Mouse (Mus musculus): ENCODE data around the gene Bcl2l2. TPM values are rescaled to one million over a fixed set of nuclear protein-coding genes. Genes with fewer than 3 reads are reported as not detected.

Bcl2l2 gene
- total RNA-seq, 2 experiments from 2014 or later = 131 to 145 TPM

DNA sequence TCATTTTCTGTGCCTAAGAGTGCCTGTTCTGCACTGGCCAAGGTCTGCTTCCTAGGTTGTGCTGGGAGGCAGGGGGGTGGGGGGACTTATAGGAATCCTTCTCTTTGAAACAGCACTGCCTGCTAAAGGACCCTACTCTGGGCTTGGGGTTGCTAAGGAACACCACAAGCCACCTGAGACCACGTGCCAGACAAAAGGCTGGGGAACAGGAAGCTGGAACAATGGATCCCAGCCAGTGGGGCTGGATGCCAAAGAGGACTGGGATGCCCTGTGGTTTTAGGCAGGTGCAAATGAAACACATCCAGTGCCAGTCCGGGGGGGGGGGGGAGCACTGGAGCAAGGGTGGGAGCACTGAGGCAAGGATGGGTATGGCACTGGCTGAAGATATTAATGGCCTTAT is 47.3 kb downstream of the Bcl2l2 start:
- intact Hi-C loops (cut with DNase I) = no loop called here

DNA sequence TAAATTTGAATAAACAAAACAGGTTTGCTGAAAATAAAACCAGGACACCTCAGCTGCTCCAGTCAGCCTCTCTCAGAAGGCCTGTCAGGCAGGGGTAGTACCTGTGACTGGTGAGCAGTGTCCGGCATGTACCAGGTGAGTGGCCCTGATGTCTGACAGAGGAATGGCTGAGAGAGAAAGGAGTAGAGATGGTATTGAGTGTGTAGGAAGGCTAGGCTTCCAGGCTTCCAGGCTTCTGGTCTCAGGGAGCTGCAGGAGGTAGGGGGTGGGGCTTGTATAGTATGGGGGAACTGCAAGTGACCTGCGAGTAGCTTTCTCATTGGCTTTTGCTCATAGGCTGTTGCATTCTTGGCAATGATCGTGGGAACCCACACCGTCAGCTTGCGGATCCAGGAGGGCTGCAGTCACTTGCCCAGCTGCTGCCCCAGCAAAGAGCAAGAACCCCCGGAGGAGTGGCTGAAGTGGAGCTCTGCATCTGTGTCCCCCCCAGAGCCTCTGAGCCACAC is 49.5 kb downstream of the Bcl2l2 start, which contains the start of gene Il25:
Il25 (plus strand) TSS at position 51 of the 506 bp plus-strand sequence.
- no peak for DNase-seq (ENCODE audit: low spot score in 2 of 2)
- intact Hi-C loops (cut with DNase I) = no loop called here

More for the DNA sequence above, 47.3 kb downstream of the Bcl2l2 start:
- no peak for DNase-seq (ENCODE audit: low spot score in 2 of 2)

DNA sequence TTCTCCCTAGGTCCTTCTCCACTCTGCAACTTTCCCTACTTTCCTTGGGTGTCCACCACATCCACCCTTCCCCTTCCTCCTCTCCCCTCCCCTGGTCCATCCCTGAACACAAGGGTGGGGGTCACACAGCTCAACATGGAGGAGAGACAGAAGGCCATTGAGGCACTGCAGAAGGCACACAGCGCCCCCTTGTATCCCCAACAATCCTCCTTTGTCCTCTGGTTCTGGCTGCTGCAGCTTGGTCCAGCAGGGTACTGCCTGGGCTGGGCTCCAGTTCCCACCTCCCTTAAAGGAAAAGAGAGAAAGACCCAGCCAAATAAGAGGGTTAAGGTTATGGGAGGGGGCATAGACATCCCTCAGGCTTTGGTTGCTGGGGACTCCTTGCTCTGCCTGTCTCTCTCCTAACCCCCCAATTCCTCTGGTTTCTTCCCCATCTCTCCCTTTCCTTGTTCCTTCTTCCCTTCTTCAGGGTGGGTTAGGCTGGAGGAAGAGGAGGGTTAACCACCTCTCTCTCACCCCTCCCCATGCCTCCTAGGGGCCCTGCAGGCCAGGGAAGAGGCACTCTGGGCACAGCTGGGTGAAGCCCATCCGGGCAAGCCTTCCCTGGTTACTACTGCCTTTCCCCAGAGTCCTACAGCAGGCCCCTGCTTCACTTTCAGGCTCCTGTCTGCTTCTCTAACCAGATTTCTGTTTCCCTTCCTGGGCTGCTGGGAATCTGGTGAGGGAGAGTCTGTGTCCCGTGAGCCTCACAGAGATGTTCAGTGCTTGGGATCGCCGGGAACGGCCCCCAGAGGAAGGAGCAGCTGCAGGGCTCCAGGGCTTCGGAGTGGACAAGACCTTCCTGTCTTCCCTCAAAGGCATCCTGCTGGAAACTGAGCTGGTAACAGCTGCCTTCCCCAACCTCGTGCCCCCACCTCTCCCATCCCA is 53.0 kb downstream of the Bcl2l2 start, which contains the start of gene Cmtm5:
Cmtm5 (plus strand) TSS at position 358 of the 927 bp plus-strand sequence.
- peak; percentile 41 to 53 for DNase-seq (ENCODE audit: low spot score in 2 of 2)
- intact Hi-C loops (cut with DNase I) = no loop called here

DNA sequence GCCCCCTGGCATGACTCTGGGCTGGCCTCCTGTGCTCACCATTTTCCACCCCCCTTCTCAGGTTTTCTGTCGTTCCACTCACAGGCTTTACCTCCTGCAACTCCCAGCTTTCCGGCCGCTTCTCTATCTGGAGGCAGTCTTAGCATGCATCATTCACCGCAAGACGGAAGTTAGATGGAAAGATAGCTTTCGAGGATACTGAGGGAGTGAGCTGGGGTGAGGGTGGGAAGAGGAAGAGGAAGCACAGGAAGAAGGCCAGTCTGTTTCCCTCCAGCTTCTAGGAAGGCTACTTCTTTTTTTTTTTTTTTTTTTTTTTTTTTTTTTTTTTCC is 53.6 kb downstream of the Bcl2l2 start:
- intact Hi-C loops (cut with DNase I) = no loop called here
- DNase-seq (ENCODE audit: low spot score in 2 of 2) = no peak

DNA sequence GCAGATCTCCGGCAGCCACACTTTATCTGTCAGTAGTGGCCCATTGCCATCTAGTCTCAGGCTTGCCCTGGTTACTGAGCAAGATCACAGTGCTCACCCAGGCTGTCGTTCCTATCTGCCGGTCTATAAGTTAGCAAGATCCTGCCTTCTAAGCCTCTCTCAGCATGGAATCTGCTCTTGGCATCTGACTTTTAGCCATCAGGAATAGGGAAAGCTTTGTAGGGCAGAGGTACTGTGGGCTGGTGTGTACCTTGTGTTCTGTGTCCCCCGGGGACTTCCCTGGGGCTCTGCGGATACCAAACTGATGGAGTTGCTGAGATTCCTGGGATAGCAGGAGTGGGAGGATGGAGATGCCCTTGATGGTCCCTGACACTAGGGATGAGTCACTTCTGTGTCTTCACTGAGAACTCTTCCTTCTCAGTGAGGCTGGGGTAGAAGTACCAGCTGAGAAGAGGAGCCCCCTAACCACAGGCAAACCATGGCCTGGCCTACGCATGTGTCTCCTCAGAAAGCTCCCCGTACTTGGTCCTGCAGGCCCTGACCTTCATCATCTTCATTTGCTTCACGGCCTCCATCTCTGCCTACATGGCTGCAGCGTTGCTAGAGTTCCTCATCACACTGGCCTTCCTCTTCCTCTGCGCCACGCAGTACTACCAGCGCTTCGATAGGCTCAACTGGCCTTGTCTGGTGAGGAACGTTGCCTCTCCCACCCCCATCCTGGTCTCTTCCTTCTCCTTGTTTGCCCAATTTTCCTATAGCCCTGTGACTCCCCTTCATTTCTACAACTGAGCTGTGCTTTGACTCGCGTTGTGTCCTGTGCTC is 54.4 kb downstream of the Bcl2l2 start:
- intact Hi-C loops (cut with DNase I) = loop anchor here (2.0 kb wide), 1 partner anchor 37 kb away; no protein-coding TSS in a partner anchor

More for the DNA sequence above, 54.4 kb downstream of the Bcl2l2 start:
- DNase-seq (ENCODE audit: low spot score in 2 of 2) = no peak

Other genes with a start within 250 kb of the Bcl2l2 start
- gene Gm17606, start 242.4 kb upstream of the Bcl2l2 start, total RNA-seq (2021) = not detected
- gene Cdh24, start 242.0 kb upstream of the Bcl2l2 start, total RNA-seq (2021) = 1 to 10 TPM; 7.0 to 9.6 TPM
- gene 1700123O20Rik, start 197.2 kb upstream of the Bcl2l2 start, total RNA-seq (2021) = 10 to 100 TPM; 22.6 to 23.1 TPM
- gene Acin1, start 196.4 kb upstream of the Bcl2l2 start, total RNA-seq (2021) = 100 to 1,000 TPM; 126 to 237 TPM
- not detected for gene Gm29776, start 184.5 kb upstream of the Bcl2l2 start, total RNA-seq (2021)
- not detected for gene Cebpe, start 171.2 kb upstream of the Bcl2l2 start, total RNA-seq (2021)
- gene Slc7a8, start 101.4 kb upstream of the Bcl2l2 start, total RNA-seq (2021) = 10 to 100 TPM; 54.7 to 64.8 TPM
- not detected for gene Rnf212b, start 69.2 kb upstream of the Bcl2l2 start, total RNA-seq (2021)
- gene Homez, start 12.4 kb upstream of the Bcl2l2 start, total RNA-seq (2021) = 10 to 100 TPM; 15.9 to 22.1 TPM
- gene Ppp1r3e, start 5.8 kb upstream of the Bcl2l2 start, total RNA-seq (2021) = 10 to 100 TPM; 15.2 to 17.2 TPM
- gene Gm20521, start 64 bp downstream of the Bcl2l2 start, total RNA-seq (2021) = not detected
- 100 to 1,000 TPM; 194 to 280 TPM for gene Pabpn1, start 9.1 kb downstream of the Bcl2l2 start, total RNA-seq (2021)
- gene Slc22a17, start 29.8 kb downstream of the Bcl2l2 start, total RNA-seq (2021) = 100 to 1,000 TPM; 618 to 651 TPM
- 1 to 10 TPM; 7.1 to 7.3 TPM for gene Efs, start 42.7 kb downstream of the Bcl2l2 start, total RNA-seq (2021)
- not detected for gene Il25, start 49.3 kb downstream of the Bcl2l2 start, total RNA-seq (2021)
- 10 to 100 TPM; 56.6 to 59.4 TPM for gene Cmtm5, start 52.9 kb downstream of the Bcl2l2 start, total RNA-seq (2021)
- gene Myh6, start 83.5 kb downstream of the Bcl2l2 start, total RNA-seq (2021) = 1 to 10 TPM; 4.2 to 5.2 TPM
- not detected for gene Gm17428, start 93.6 kb downstream of the Bcl2l2 start, total RNA-seq (2021)
- gene Myh7, start 111.2 kb downstream of the Bcl2l2 start, total RNA-seq (2021) = 10 to 100 TPM; 20.1 to 22.2 TPM
- gene Ngdn, start 132.1 kb downstream of the Bcl2l2 start, total RNA-seq (2021) = 10 to 100 TPM; 23.5 to 30.8 TPM
- 10 to 100 TPM; 31.0 to 52.3 TPM for gene Zfhx2, start 208.9 kb downstream of the Bcl2l2 start, total RNA-seq (2021)
- 10 to 100 TPM; 24.3 to 29.5 TPM for gene Thtpa, start 211.4 kb downstream of the Bcl2l2 start, total RNA-seq (2021)
- gene Ap1g2, start 223.2 kb downstream of the Bcl2l2 start, total RNA-seq (2021) = 10 to 100 TPM in 1 of 2 experiments, 1 to 10 TPM in 1; 6.3 to 20.1 TPM
- gene Jph4, start 233.6 kb downstream of the Bcl2l2 start, total RNA-seq (2021) = 100 to 1,000 TPM; 312 to 354 TPM